Mouse (Mus musculus) left cerebral cortex, adult 9 months (tissue): ENCODE results near the gene Ptprs.

Source experiments
- DNase-seq, 2 experiments: peaks; one replicate each; pipeline ENCODE4 v3.0.0; 2022; ENCODE audit warnings: low spot score in 2 of 2

Gene Ptprs

GRCm38 (mm10) chr17:56490438-56491152, 14.3 kb upstream of the Ptprs start:
- DNase-seq, result peak in 1 of 2 experiments; percentile 76

- DNase-seq, result no peak
Observed at GRCm38 (mm10) chr17:56488028-56488427, 11.7 kb upstream of the Ptprs start.

DNA sequence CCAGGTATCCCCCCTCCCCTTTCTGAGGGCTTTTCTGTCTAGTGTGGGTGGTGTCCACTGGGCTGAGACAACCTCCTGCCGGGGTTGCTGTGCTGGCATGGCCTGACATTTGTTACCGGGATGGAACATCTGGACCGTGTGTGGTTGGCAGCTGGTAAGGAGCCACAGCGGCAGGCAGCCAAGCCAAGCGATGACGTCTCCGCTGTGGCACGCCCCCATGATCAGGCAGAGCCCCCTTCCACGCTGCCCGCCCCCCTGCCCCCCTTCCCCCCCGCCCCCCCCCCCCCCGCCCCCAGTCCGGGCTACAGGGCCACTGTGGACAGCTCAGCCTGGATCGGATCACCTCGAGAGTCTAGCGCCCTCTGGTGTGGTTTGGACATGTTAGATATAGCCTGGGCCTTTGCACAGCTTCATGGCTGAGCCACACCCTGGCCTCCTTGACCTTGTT, 11.2 kb upstream of the Ptprs start:
- DNase-seq, result no peak

GRCm38 (mm10) chr17:56485926-56486325, 9.6 kb upstream of the Ptprs start:
- no peak for DNase-seq

GRCm38 (mm10) chr17:56485118-56485517, 8.8 kb upstream of the Ptprs start:
- no peak for DNase-seq

- DNase-seq, result no peak
Observed at GRCm38 (mm10) chr17:56482671-56483070, 6.4 kb upstream of the Ptprs start.

DNA sequence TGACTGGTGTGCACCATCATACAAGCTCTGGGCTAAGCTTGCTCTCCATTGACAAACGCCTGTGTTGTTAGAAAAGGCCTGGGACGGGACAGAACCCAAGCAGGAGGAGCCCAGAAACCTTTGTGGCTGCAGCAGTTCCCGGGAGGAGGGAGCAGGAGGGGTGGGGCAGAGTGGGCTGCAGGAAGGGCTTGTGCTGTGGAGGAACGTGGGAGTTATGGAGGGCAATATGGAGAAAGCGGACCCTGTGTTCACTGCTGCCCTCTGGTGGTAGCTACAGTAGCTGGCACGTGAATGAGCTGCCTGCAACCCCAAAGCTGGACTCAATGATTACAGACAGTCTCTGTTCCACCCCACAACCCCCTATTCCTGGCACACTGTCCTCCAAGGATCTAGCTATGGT, 3.1 kb upstream of the Ptprs start:
- peak in 1 of 2 experiments; percentile 75 for DNase-seq

- DNase-seq, result no peak
Observed at GRCm38 (mm10) chr17:56478191-56478611, 1.9 kb upstream of the Ptprs start.

DNA sequence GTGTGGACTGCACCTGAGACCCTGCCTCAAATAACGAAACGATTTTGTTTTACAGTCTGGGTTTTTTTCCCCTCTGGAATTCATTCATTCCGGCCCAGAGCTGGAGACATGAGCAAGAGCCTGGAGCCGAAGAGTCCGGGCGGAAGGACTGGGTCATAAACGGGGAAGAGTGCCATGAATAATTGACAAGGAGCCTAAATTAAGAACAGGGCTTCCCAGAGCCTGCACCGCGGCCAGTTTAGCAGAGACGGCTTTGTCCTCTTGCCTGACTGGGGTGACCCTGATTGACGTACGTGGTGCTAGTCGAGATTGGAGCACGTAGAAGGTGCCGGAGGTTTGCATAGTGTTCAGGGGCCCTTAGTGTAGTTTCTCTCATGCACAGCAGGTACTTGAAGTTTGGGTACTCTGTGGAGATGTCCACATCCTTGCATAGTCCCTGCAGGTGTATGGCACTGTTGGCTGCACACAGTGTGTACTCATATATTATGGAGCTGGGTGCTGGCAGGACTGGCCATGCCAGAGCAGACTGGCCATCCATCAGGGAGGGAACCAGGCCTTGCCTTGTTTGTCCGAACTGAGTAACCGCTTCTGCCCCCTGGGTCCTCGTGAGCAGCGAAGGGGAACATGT, 1.0 kb upstream of the Ptprs start:
- DNase-seq, result no peak

- no peak for DNase-seq
Observed at GRCm38 (mm10) chr17:56475584-56476401, 490 bp downstream of the Ptprs start.

- DNase-seq, result peak in 1 of 2 experiments; percentile 68
Observed at GRCm38 (mm10) chr17:56474831-56475581, 1.3 kb downstream of the Ptprs start.

DNA sequence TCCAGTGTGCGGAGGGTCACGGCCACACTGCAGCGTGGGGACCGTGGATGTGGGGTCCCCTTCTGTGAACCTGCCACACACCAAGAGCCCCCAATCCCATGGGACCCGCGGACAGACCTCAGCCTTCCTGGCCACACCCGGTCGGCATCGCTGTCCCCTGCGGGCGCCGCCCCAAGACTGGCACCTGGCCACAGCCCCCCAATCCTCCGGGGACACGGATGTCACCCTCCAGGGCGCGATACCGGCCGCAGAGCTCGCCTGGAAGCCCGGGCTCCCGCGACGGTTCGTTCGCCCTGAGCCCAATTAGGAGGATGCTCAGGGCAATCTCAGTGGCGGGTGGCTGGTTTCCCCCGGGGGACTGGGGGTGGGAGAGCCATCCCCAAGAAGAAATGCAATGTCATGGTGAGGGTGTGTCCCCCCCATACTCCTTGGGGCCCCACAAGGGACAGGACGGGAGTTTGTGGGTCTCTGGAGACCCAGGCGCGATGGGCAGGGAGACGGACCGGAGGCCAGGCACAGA, 1.9 kb downstream of the Ptprs start:
- DNase-seq, result no peak

GRCm38 (mm10) chr17:56473611-56473905, 2.7 kb downstream of the Ptprs start:
- DNase-seq, result no peak

- peak in 1 of 2 experiments; percentile 65 for DNase-seq
Observed at GRCm38 (mm10) chr17:56472733-56473610, 3.3 kb downstream of the Ptprs start.

- no peak for DNase-seq
Observed at GRCm38 (mm10) chr17:56472121-56472520, 4.2 kb downstream of the Ptprs start.

GRCm38 (mm10) chr17:56471136-56471535, 5.1 kb downstream of the Ptprs start:
- no peak for DNase-seq

- DNase-seq, result no peak
Observed at GRCm38 (mm10) chr17:56470571-56470970, 5.7 kb downstream of the Ptprs start.

DNA sequence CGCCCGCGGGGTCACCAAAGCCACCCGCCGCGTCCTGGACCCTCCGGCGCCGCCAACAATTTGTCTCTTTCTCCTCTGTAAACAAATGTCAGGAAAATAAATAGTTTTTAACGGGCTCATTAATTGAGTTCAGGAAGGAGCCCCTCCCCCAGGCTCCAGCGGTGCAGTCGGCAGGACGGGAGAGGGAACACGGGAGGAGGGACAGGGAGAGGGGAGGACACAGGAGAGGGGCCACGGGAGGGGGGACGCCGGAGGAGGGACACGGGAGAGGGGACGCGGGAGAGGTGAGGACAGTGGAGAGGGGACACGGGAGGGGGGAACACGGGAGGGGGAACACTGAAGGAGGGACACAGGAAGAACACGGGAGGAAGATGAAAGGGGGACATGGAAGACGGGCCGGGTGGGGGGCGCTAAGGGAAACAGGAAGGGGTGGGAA, 6.3 kb downstream of the Ptprs start:
- DNase-seq, result no peak

GRCm38 (mm10) chr17:56469275-56469674, 7.0 kb downstream of the Ptprs start:
- DNase-seq, result no peak

- DNase-seq, result peak in 1 of 2 experiments; percentile 68
Observed at GRCm38 (mm10) chr17:56468870-56469269, 7.4 kb downstream of the Ptprs start.

DNA sequence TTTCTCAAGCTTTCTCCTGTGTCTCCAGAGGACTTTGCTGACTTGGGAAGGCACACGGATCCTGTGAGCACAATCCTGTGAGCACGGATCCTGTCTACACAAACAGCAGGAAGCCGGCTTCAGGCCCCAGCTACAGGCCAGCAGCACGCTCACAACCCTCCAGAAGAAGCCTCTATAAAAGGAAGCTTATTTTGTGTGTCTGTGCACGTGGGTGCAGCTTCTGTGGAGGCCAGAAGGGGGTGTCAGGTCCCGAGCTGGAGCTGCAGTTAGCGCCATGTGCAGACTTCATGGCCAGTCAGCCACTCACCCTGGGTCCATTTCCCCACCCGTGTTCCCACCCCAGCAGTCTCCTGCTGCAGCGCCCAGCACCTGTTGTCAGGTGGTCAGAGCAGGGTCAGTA, 7.9 kb downstream of the Ptprs start:
- DNase-seq, result no peak
